Mouse (Mus musculus) spleen, adult 2 months (tissue): ENCODE measurements around the gene Topors. TPM values are rescaled to one million over a fixed set of nuclear protein-coding genes. Genes with fewer than 3 reads are reported as not detected.

Experiments
- DNase-seq, 2 experiments: peaks; one replicate each; pipeline versions ENCODE4 v3.0.0 to v3.0.0-alpha.2; 2012 to 2021; ENCODE audit warnings: low spot score in 2 of 2, low read depth in 1 of 2
- H3K27ac ChIP-seq: fragments of 200-500 bp; 2 replicates; pipeline ENCODE4 v1.5.1; 2012; ENCODE audit warnings: low read length, inconsistent platforms; ENCODE audit not compliant: insufficient read depth
- H3K27me3 ChIP-seq: fragments of 200-500 bp; 2 replicates; pipeline ENCODE4 v1.6.1; 2012; ENCODE audit warnings: mild to moderate bottlenecking, moderate library complexity, low read length, inconsistent platforms; ENCODE audit not compliant: control insufficient read depth, insufficient read depth
- H3K36me3 ChIP-seq: fragments of 200-500 bp; 2 replicates; pipeline ENCODE4 v1.6.1; 2012; ENCODE audit warnings: mild to moderate bottlenecking, low read length, inconsistent platforms; ENCODE audit not compliant: control insufficient read depth, insufficient read depth
- H3K4me1 ChIP-seq: fragments of 200-500 bp; 2 replicates; pipeline ENCODE4 v1.6.1; 2011; ENCODE audit warnings: inconsistent platforms; ENCODE audit not compliant: control insufficient read depth, insufficient read depth, insufficient read length
- H3K4me3 ChIP-seq: fragments of 200-500 bp; 2 replicates; pipeline ENCODE4 v1.5.1; 2011; ENCODE audit warnings: mild to moderate bottlenecking, inconsistent platforms; ENCODE audit not compliant: insufficient read depth, insufficient read length; ENCODE audit errors: extremely low read depth
- CTCF ChIP-seq: fragments of 200-500 bp; IDR thresholded peaks from 2 replicates; pipeline ENCODE4 v1.5.1; 2011; ENCODE audit warnings: mild to moderate bottlenecking, inconsistent platforms; ENCODE audit not compliant: insufficient read depth, insufficient read length, insufficient replicate concordance; ENCODE audit errors: extremely low read depth
- POLR2A ChIP-seq: fragments of 200-500 bp; IDR thresholded peaks from 2 replicates; pipeline ENCODE4 v1.6.1; 2011; ENCODE audit warnings: low read depth, low read length, inconsistent platforms
- WGBS: fragments of 180-500 bp; shearing (Covaris S2); methylation state at CpG from one replicate; pipeline ENCODE4 v1.1.7; 2018; 5-methylcytosine and 5-hydroxymethylcytosine counted together
- polyA plus RNA-seq: library from polyadenylated mRNA; depleted of rRNA; stranded (reverse); fragments of >200 nt; gene quantifications from 2 replicates; pipeline ENCODE4 v1.2.3, GENCODE M21; 2012; rRNA removed

Gene Topors
- polyA plus RNA-seq, 1 experiment: 2.5 TPM

GRCm38 (mm10) chr4:40212177-40212576, 57.5 kb downstream of the Topors start:
- 91% methylated on average over 4 of the region's 6 CpGs for WGBS
- Histone ChIP-seq H3K36me3 (peaks cover 44% of the 10 kb centered on the region), H3K4me1 (no peaks in the 10 kb centered on the region), H3K4me3 (no peak overlapping the region), H3K27me3 (no peaks in the 10 kb centered on the region), H3K27ac (no peak overlapping the region)
- TF ChIP-seq CTCF (no peak), POLR2A (no peak)
- DNase-seq: no peak

Other genes with a start within 250 kb of the Topors start
- gene Aco1, start 126.8 kb downstream of the Topors start, polyA plus RNA-seq: 11.4 and 12.3 TPM in 2 replicates
- gene Ddx58, start 30.0 kb downstream of the Topors start, polyA plus RNA-seq: 22.2 and 23.2 TPM in 2 replicates
- gene Smim27, start 271 bp downstream of the Topors start, polyA plus RNA-seq: 13.1 and 13.9 TPM in 2 replicates
- 27.5 and 32.9 TPM in 2 replicates for gene Ndufb6, start 9.6 kb upstream of the Topors start, polyA plus RNA-seq
- gene Tmem215, start 202.3 kb upstream of the Topors start, polyA plus RNA-seq: 3.5 and 4.0 TPM in 2 replicates